ENCODE assay signal across 8 mouse cellular contexts in the genomic region with DNA sequence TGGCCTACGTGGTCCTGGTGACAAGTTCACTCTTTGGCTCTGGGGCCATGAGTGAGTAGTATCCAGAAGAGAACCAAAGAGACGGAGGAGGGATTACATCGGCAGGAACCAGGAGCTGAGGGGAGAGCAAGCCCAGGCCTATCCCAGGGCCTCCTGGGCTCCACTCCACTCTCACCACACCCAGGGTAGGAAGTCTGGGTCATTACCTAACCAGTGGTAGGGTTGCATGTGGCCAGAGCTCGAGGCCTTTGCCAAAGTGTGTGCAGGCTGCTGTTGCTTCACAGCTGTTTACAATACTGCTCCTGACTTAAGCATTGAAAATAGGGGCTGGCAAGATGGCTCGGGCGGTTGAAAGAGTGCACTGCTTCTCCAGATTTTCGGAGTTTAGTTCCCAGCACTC. TPM values are rescaled to one million over a fixed set of nuclear protein-coding genes. Genes with fewer than 3 reads are reported as not detected.
A peak's percentile ranks its signal among the peaks of the same experiment; 100 is the strongest.
DNase-seq lines count a peak whose midpoint lies in the region; ATAC-seq and TF ChIP-seq lines count a peak whose summit lies in the region.

No protein-coding gene starts in this region.

- peaks cover 15% of the 10 kb centered on the region for H3K36me3 ChIP-seq in kidney, postnatal 0 days (ENCODE audit: insufficient read depth, low read length)
- H3K36me3 ChIP-seq in embryonic facial prominence, embryonic 10.5 days (replicated peaks): peaks cover 48% of the 10 kb centered on the region
- peaks cover 21% of the 10 kb centered on the region for H3K36me3 ChIP-seq in hindbrain, embryonic 14.5 days (replicated peaks; ENCODE audit: control insufficient read depth, insufficient read depth)

- no peak for TF ChIP-seq CTCF in kidney, postnatal 0 days (IDR thresholded peaks at IDR 0.05; ENCODE audit: low read depth)

- peak overlapping the region; percentile 67; the same call in 1 of the 2 replicates for H3K4me3 ChIP-seq in kidney, postnatal 0 days (replicated peaks; ENCODE audit: low read depth, low read length)
- H3K4me3 ChIP-seq in embryonic facial prominence, embryonic 10.5 days: peak overlapping the region; percentile 93
- peak overlapping the region; percentile 98; the same call in 1 of the 2 replicates for H3K4me3 ChIP-seq in hindbrain, embryonic 14.5 days (replicated peaks; ENCODE audit: low read length)

- H3K4me1 ChIP-seq in kidney, postnatal 0 days (replicated peaks; ENCODE audit: insufficient read depth, low read length): peaks cover 24% of the 10 kb centered on the region; the same call in 1 of the 2 replicates
- peaks cover 48% of the 10 kb centered on the region for H3K4me1 ChIP-seq in embryonic facial prominence, embryonic 10.5 days
- H3K4me1 ChIP-seq in hindbrain, embryonic 14.5 days (replicated peaks; ENCODE audit: control insufficient read depth, insufficient read depth, low read length): peaks cover 41% of the 10 kb centered on the region

- 63% methylated on average over 7 of the region's 7 CpGs for WGBS in kidney, postnatal 0 days
- 81% methylated on average over 7 of the region's 7 CpGs for WGBS in embryonic facial prominence, embryonic 10.5 days
- 80% methylated on average over 7 of the region's 7 CpGs for WGBS in hindbrain, embryonic 14.5 days

- H3K9ac ChIP-seq in kidney, postnatal 0 days (ENCODE audit: low read depth, low read length): peak overlapping the region; percentile 49
- peak overlapping the region; percentile 94 for H3K9ac ChIP-seq in hindbrain, embryonic 14.5 days

- H3K4me2 ChIP-seq in kidney, postnatal 0 days (ENCODE audit: low read length): peak overlapping the region; percentile 95
- H3K4me2 ChIP-seq in hindbrain, embryonic 14.5 days (replicated peaks): peak overlapping the region; percentile 100

- H3K9me3 ChIP-seq in kidney, postnatal 0 days (replicated peaks; ENCODE audit: low read length): no peaks in the 10 kb centered on the region
- H3K9me3 ChIP-seq in embryonic facial prominence, embryonic 10.5 days: no peaks in the 10 kb centered on the region
- no peaks in the 10 kb centered on the region for H3K9me3 ChIP-seq in hindbrain, embryonic 14.5 days (ENCODE audit: control insufficient read depth, low read length)

- H3K27me3 ChIP-seq in kidney, postnatal 0 days (ENCODE audit: insufficient read depth, low read length): no peaks in the 10 kb centered on the region
- H3K27me3 ChIP-seq in embryonic facial prominence, embryonic 10.5 days (replicated peaks; ENCODE audit: low read depth, poor library complexity, severe bottlenecking): no peaks in the 10 kb centered on the region
- H3K27me3 ChIP-seq in hindbrain, embryonic 14.5 days (ENCODE audit: control insufficient read depth, insufficient read depth, low read length): no peaks in the 10 kb centered on the region

- no peak for DNase-seq in kidney, postnatal 0 days (ENCODE audit: low spot score)
- DNase-seq in kidney, adult 11 months: no peak
- no peak for DNase-seq in embryonic facial prominence, embryonic 10.5 days (ENCODE audit: low spot score)
- no peak for DNase-seq in hindbrain, embryonic 14.5 days (ENCODE audit: low spot score)
- peak; percentile 77 for DNase-seq in lung, postnatal 36 days
- DNase-seq in layer of hippocampus, postnatal 10 days (ENCODE audit: low spot score in 2 of 2): no peak
- no peak for DNase-seq in frontal cortex, postnatal 10 days (ENCODE audit: low spot score in 2 of 2)
- DNase-seq in natural killer cell, adult 2 months (ENCODE audit: low spot score in 2 of 2): no peak

- ATAC-seq in kidney, postnatal 0 days (replicated peaks; ENCODE audit: low FRiP score, low read depth): no peak
- no peak for ATAC-seq in hindbrain, embryonic 14.5 days (ENCODE audit: low FRiP score)

- H3K27ac ChIP-seq in kidney, postnatal 0 days: 0 out of 2 replicates have a peak overlapping the region, but pooled peaks have one; percentile 19
- H3K27ac ChIP-seq in embryonic facial prominence, embryonic 10.5 days (replicated peaks): no peak overlapping the region; the same call in 1 of the 2 replicates
- no peak overlapping the region for H3K27ac ChIP-seq in hindbrain, embryonic 14.5 days

RNA-seq across cellular contexts. Expression of a gene that starts 1.8 kb away (rescaled TPM):
- 16.3 and 16.7 TPM in 2 replicates for polyA plus RNA-seq in kidney, postnatal 0 days (2015; fragmentation: Nextera tagmentation; extraction: Ambion mirVana)
- polyA plus RNA-seq in embryonic facial prominence, embryonic 10.5 days (2016; fragmentation: Nextera tagmentation; extraction: Ambion mirVana): 19.0 and 19.1 TPM in 2 replicates
- 18.9 and 22.1 TPM in 2 replicates for polyA plus RNA-seq in hindbrain, embryonic 14.5 days (2014; fragmentation: Nextera tagmentation; extraction: Ambion mirVana)
- total RNA-seq in layer of hippocampus, postnatal 10 days (2021): 10 to 100 TPM; 24.7 to 28.6 TPM

RNA-seq across cellular contexts. Expression of a gene that starts 25.2 kb away (rescaled TPM):
- polyA plus RNA-seq in kidney, postnatal 0 days (2015; fragmentation: Nextera tagmentation; extraction: Ambion mirVana): 40.9 and 41.2 TPM in 2 replicates
- 17.8 and 19.0 TPM in 2 replicates for polyA plus RNA-seq in embryonic facial prominence, embryonic 10.5 days (2016; fragmentation: Nextera tagmentation; extraction: Ambion mirVana)
- 86.9 and 94.9 TPM in 2 replicates for polyA plus RNA-seq in hindbrain, embryonic 14.5 days (2014; fragmentation: Nextera tagmentation; extraction: Ambion mirVana)
- total RNA-seq in layer of hippocampus, postnatal 10 days (2021): 10 to 100 TPM; 59.3 to 61.6 TPM

RNA-seq across cellular contexts. Expression of a gene that starts 25.2 kb away (rescaled TPM):
- 0.32 and 0.37 TPM in 2 replicates for polyA plus RNA-seq in kidney, postnatal 0 days (2015; fragmentation: Nextera tagmentation; extraction: Ambion mirVana)
- polyA plus RNA-seq in embryonic facial prominence, embryonic 10.5 days (2016; fragmentation: Nextera tagmentation; extraction: Ambion mirVana): 0.19 and 0.40 TPM in 2 replicates
- 0.76 and 1.1 TPM in 2 replicates for polyA plus RNA-seq in hindbrain, embryonic 14.5 days (2014; fragmentation: Nextera tagmentation; extraction: Ambion mirVana)
- total RNA-seq in layer of hippocampus, postnatal 10 days (2021): 1 to 10 TPM; 2.9 to 3.7 TPM

RNA-seq across cellular contexts. Expression of a gene that starts 30.9 kb away (rescaled TPM):
- polyA plus RNA-seq in kidney, postnatal 0 days (2015; fragmentation: Nextera tagmentation; extraction: Ambion mirVana): 43.9 and 45.8 TPM in 2 replicates
- polyA plus RNA-seq in embryonic facial prominence, embryonic 10.5 days (2016; fragmentation: Nextera tagmentation; extraction: Ambion mirVana): 23.0 and 25.0 TPM in 2 replicates
- 109 and 138 TPM in 2 replicates for polyA plus RNA-seq in hindbrain, embryonic 14.5 days (2014; fragmentation: Nextera tagmentation; extraction: Ambion mirVana)
- 100 to 1,000 TPM; 146 to 155 TPM for total RNA-seq in layer of hippocampus, postnatal 10 days (2021)

RNA-seq across cellular contexts. Expression of a gene that starts 40.9 kb away (rescaled TPM):
- 238 and 249 TPM in 2 replicates for polyA plus RNA-seq in kidney, postnatal 0 days (2015; fragmentation: Nextera tagmentation; extraction: Ambion mirVana)
- polyA plus RNA-seq in embryonic facial prominence, embryonic 10.5 days (2016; fragmentation: Nextera tagmentation; extraction: Ambion mirVana): 255 and 258 TPM in 2 replicates
- polyA plus RNA-seq in hindbrain, embryonic 14.5 days (2014; fragmentation: Nextera tagmentation; extraction: Ambion mirVana): 682 and 743 TPM in 2 replicates
- 100 to 1,000 TPM; 453 to 458 TPM for total RNA-seq in layer of hippocampus, postnatal 10 days (2021)
